Mouse (Mus musculus): ENCODE measurements around the gene Nr5a1. TPM values are rescaled to one million over a fixed set of nuclear protein-coding genes. Genes with fewer than 3 reads are reported as not detected.

The Nr5a1 gene
- total and polyA plus RNA-seq, 3 experiments = 0.04 TPM; not detected in 2

DNA sequence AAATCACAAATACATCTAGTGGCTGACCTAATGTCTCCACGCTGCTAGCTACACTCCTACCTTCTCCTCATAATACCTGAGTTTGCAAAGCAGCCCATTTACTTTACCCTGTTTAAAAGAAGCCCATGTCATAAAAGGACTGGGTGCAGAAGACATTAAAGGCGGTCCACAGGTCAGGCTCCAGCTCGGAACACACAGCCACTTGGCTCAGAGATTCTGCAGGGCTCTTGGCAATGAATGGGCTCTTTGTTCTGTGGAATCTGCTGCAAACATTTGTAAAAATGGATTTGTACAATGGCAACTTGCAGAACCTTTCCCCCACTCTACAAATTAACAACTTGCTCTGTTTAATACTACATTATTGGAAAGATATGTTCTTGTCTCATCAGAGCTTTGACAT lies 11.1 kb upstream of the Nr5a1 start:
- in situ Hi-C loops (cut with MboI; ENCODE audit: low pct_ligation_motif_present, low pct_unique_long_range_greater_than_20kb, low sequenced_read_pairs) (no loop called here), dilution Hi-C loops (cut with MboI; ENCODE audit: extremely low pct_ligation_motif_present, extremely low pct_unique_long_range_greater_than_20kb, low sequenced_read_pairs) (no loop called here)
- no peaks in the 10 kb centered on the region for H3K27me3 ChIP-seq (replicated peaks)
- H3K4me3 ChIP-seq (replicated peaks in 1 of 3; ENCODE audit: low read depth in 2 of 3, low read length in 2 of 3, poor library complexity in 1 of 3) = no peak overlapping the region
- peaks cover 0 to 20% of the 10 kb centered on the region in 2 experiments for H3K36me3 ChIP-seq (replicated peaks in 1 of 2; ENCODE audit: control insufficient read depth in 1 of 2, insufficient read depth in 1 of 2, low read length in 1 of 2)
- no peaks in the 10 kb centered on the region for H3K9me3 ChIP-seq (replicated peaks; ENCODE audit: low read length)
- DNase-seq (ENCODE audit: extremely low read depth) = no peak
- H3K27ac ChIP-seq (ENCODE audit: insufficient read depth, low read depth) = no peak overlapping the region
- H3K79me2 ChIP-seq (replicated peaks; ENCODE audit: control insufficient read depth, extremely low read depth, insufficient read depth, poor library complexity, severe bottlenecking) = no peaks in the 10 kb centered on the region
- no peak for TF ChIP-seq CHD2 (IDR thresholded peaks at IDR 0.05; ENCODE audit: low read length)
- no peak for TF ChIP-seq RCOR1 (conservative IDR thresholded peaks at IDR 0.05; ENCODE audit: low read depth, low read length)
- no peak for TF ChIP-seq SIN3A (IDR thresholded peaks at IDR 0.05; ENCODE audit: low read length)
- no peak for TF ChIP-seq JUND (conservative IDR thresholded peaks at IDR 0.05; ENCODE audit: low read depth, low read length)
- TF ChIP-seq PAX5 (IDR thresholded peaks at IDR 0.05; ENCODE audit: low read length) = no peak
- no peak for TF ChIP-seq USF1 (IDR thresholded peaks at IDR 0.05; ENCODE audit: low read depth, low read length)
- no peak for TF ChIP-seq TBP (conservative IDR thresholded peaks at IDR 0.05; ENCODE audit: low read depth, low read length)
- TF ChIP-seq KAT2A (IDR thresholded peaks at IDR 0.05; ENCODE audit: insufficient replicate concordance, low read length) = no peak
- TF ChIP-seq EP300 (IDR thresholded peaks at IDR 0.05; ENCODE audit: low read length) = no peak
- H3K4me1 ChIP-seq (ENCODE audit: control insufficient read depth in 1 of 2, insufficient read depth in 2 of 2) = no peaks in the 10 kb centered on the region
- H3K9ac ChIP-seq (ENCODE audit: insufficient read depth, low read depth) = no peak overlapping the region
- no peak overlapping the region for H3K4me2 ChIP-seq (ENCODE audit: insufficient read depth, low read depth, poor library complexity, severe bottlenecking)

DNA sequence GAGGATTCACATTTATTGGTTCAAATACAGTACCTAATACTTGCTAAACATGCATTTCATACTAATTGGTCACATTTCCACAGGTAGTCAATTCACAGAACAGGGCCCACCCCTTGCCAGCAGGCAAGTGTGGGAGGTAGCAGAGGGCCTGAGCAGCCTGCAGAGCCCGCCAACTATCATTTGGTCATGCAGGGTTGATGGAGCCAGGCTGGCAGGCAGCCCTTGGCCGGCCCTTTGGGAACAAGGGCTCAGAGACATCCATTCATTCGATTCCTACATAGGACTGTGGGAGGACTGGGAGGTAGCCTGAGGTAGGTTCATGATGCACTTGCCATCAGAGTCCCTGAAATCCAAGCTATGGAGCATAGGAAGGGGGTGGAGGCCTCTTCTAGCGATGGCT lies 9.0 kb upstream of the Nr5a1 start:
- no peak for DNase-seq (ENCODE audit: extremely low read depth)
- Histone ChIP-seq H3K4me1 (ENCODE audit: control insufficient read depth in 1 of 2, insufficient read depth in 2 of 2) (no peaks in the 10 kb centered on the region), H3K4me2 (ENCODE audit: insufficient read depth, low read depth, poor library complexity, severe bottlenecking) (no peak overlapping the region), H3K4me3 (replicated peaks in 1 of 3; ENCODE audit: low read depth in 2 of 3, low read length in 2 of 3, poor library complexity in 1 of 3) (no peak overlapping the region), H3K36me3 (replicated peaks in 1 of 2; ENCODE audit: control insufficient read depth in 1 of 2, insufficient read depth in 1 of 2, low read length in 1 of 2) (peaks cover 0 to 12% of the 10 kb centered on the region in 2 experiments), H3K9ac (ENCODE audit: insufficient read depth, low read depth) (no peak overlapping the region), H3K27me3 (replicated peaks) (no peaks in the 10 kb centered on the region), H3K27ac (ENCODE audit: insufficient read depth, low read depth) (no peak overlapping the region), H3K79me2 (replicated peaks; ENCODE audit: control insufficient read depth, extremely low read depth, insufficient read depth, poor library complexity, severe bottlenecking) (no peaks in the 10 kb centered on the region), H3K9me3 (replicated peaks; ENCODE audit: low read length) (no peaks in the 10 kb centered on the region)
- in situ Hi-C loops (cut with MboI; ENCODE audit: low pct_ligation_motif_present, low pct_unique_long_range_greater_than_20kb, low sequenced_read_pairs) (no loop called here), dilution Hi-C loops (cut with MboI; ENCODE audit: extremely low pct_ligation_motif_present, extremely low pct_unique_long_range_greater_than_20kb, low sequenced_read_pairs) (no loop called here)
- TF ChIP-seq POLR2AphosphoS2 (IDR thresholded peaks at IDR 0.05; ENCODE audit: low read depth, low read length) = no peak
- TF ChIP-seq ZC3H11A (IDR thresholded peaks at IDR 0.05; ENCODE audit: low read depth, low read length) = no peak
- TF ChIP-seq MAX (IDR thresholded peaks at IDR 0.05; ENCODE audit: low read length) = no peak

DNA sequence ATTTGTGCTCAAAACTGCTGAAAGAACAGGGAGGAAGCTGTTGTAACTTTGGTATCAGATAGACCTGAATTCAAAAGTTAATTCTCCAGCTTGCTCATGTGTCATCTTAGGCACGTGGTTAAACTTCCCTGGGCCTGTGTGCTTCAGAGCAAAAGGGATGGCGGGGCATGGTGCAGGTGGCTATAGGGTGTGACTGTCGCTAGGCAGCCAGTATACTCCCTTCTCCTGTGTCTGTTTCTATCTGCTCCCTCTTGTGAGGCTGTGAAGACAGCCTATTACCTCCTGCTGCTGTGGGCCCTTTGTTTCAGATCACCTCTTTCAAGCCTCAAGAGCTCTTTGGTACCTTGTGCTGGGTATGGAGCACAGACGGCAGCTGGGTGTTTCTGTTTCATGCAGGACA lies 7.7 kb upstream of the Nr5a1 start:
- Histone ChIP-seq H3K27ac (ENCODE audit: insufficient read depth, low read depth) (no peak overlapping the region), H3K36me3 (replicated peaks in 1 of 2; ENCODE audit: control insufficient read depth in 1 of 2, insufficient read depth in 1 of 2, low read length in 1 of 2) (peaks cover 0 to 7% of the 10 kb centered on the region in 2 experiments), H3K4me2 (ENCODE audit: insufficient read depth, low read depth, poor library complexity, severe bottlenecking) (no peak overlapping the region), H3K27me3 (replicated peaks) (no peaks in the 10 kb centered on the region), H3K79me2 (replicated peaks; ENCODE audit: control insufficient read depth, extremely low read depth, insufficient read depth, poor library complexity, severe bottlenecking) (no peaks in the 10 kb centered on the region), H3K9ac (ENCODE audit: insufficient read depth, low read depth) (no peak overlapping the region), H3K4me3 (replicated peaks in 1 of 3; ENCODE audit: low read depth in 2 of 3, low read length in 2 of 3, poor library complexity in 1 of 3) (no peak overlapping the region), H3K9me3 (replicated peaks; ENCODE audit: low read length) (no peaks in the 10 kb centered on the region), H3K4me1 (ENCODE audit: control insufficient read depth in 1 of 2, insufficient read depth in 2 of 2) (no peaks in the 10 kb centered on the region)
- in situ Hi-C loops (cut with MboI; ENCODE audit: low pct_ligation_motif_present, low pct_unique_long_range_greater_than_20kb, low sequenced_read_pairs) = no loop called here
- TF ChIP-seq CHD1 (IDR thresholded peaks at IDR 0.05; ENCODE audit: low read depth, low read length) = no peak
- no peak for TF ChIP-seq ELF1 (IDR thresholded peaks at IDR 0.05; ENCODE audit: low read depth, low read length)
- dilution Hi-C loops (cut with MboI; ENCODE audit: extremely low pct_ligation_motif_present, extremely low pct_unique_long_range_greater_than_20kb, low sequenced_read_pairs) = no loop called here
- no peak for DNase-seq (ENCODE audit: extremely low read depth)
